Mouse (Mus musculus) MEL (cell line): ENCODE results near the gene Slc6a16. TPM values are rescaled to one million over a fixed set of nuclear protein-coding genes. Genes with fewer than 3 reads are reported as not detected.

Experiments used
- DNase-seq: peaks from one replicate; pipeline ENCODE4 v3.0.0; 2011; ENCODE audit warnings: low read depth, low spot score
- H3K27ac ChIP-seq: 2 replicates; pipeline ENCODE4 v1.5.1; 2012; ENCODE audit warnings: low read depth, mild to moderate bottlenecking, control low read depth, low read length, moderate library complexity; ENCODE audit not compliant: control insufficient read depth
- H3K27me3 ChIP-seq, 2 experiments: fragments of 150-350 bp in 1 of 2; sonication (generic) in 1 of 2; 2 replicates each; pipeline ENCODE4 v1.6.1; 2012; ENCODE audit warnings: low read length in 2 of 2, mild to moderate bottlenecking in 2 of 2, improper control_type of control experiment in 1 of 2, moderate library complexity in 1 of 2; ENCODE audit not compliant: insufficient read depth in 2 of 2, control insufficient read depth in 1 of 2
- H3K36me3 ChIP-seq, 2 experiments: 2 replicates each; pipeline ENCODE4 v1.6.1; 2012 to 2014; ENCODE audit warnings: low read length in 2 of 2, improper control_type of control experiment in 1 of 2, inconsistent platforms in 1 of 2, mild to moderate bottlenecking in 1 of 2; ENCODE audit not compliant: insufficient read depth in 2 of 2, control insufficient read depth in 1 of 2
- H3K4me1 ChIP-seq, 2 experiments: fragments of 150-350 bp in 1 of 2; sonication (generic) in 1 of 2; 2 replicates each; pipeline ENCODE4 v1.6.1; 2012; ENCODE audit warnings: low read length in 2 of 2, improper control_type of control experiment in 1 of 2, mild to moderate bottlenecking in 1 of 2; ENCODE audit not compliant: insufficient read depth in 2 of 2, control insufficient read depth in 1 of 2
- H3K4me3 ChIP-seq, 2 experiments: fragments of 150-350 bp in 1 of 2; sonication (generic) in 1 of 2; 2 replicates each; pipeline ENCODE4 v1.5.1; 2012; ENCODE audit warnings: low read depth in 2 of 2, low read length in 2 of 2, mild to moderate bottlenecking in 2 of 2, moderate library complexity in 2 of 2, control low read depth in 1 of 2, improper control_type of control experiment in 1 of 2; ENCODE audit not compliant: control insufficient read depth in 1 of 2, insufficient read depth in 1 of 2
- H3K79me2 ChIP-seq: 2 replicates; pipeline ENCODE4 v1.6.1; 2012; ENCODE audit warnings: mild to moderate bottlenecking, low read length, moderate library complexity; ENCODE audit not compliant: control insufficient read depth, poor library complexity, insufficient read depth
- H3K9ac ChIP-seq: 2 replicates; pipeline ENCODE4 v1.6.1; 2012; ENCODE audit warnings: low read depth, mild to moderate bottlenecking, control low read depth, low read length, moderate library complexity; ENCODE audit not compliant: control insufficient read depth, poor library complexity, severe bottlenecking
- H3K9me3 ChIP-seq: fragments of 150-350 bp; sonication (generic); replicated peaks from 2 replicates; pipeline ENCODE4 v1.6.1; 2012; ENCODE audit warnings: mild to moderate bottlenecking, low read length, improper control_type of control experiment, moderate library complexity; ENCODE audit not compliant: insufficient read depth
- CHD2 ChIP-seq: IDR thresholded peaks from 2 replicates; pipeline ENCODE4 v1.6.1; 2011; ENCODE audit warnings: low read length, improper control_type of control experiment
- CTCF ChIP-seq, 3 experiments: IDR thresholded peaks in 2 of 3; conservative IDR thresholded peaks in 1 of 3; 2 replicates each; pipeline ENCODE4 v1.5.1; 2011 to 2012; ENCODE audit warnings: low read length in 3 of 3, low read depth in 2 of 3, mild to moderate bottlenecking in 2 of 3, improper control_type of control experiment in 1 of 3, inconsistent platforms in 1 of 3, mixed read lengths in 1 of 3, moderate library complexity in 1 of 3; ENCODE audit not compliant: control insufficient read depth in 1 of 3, insufficient read depth in 1 of 3, poor library complexity in 1 of 3, severe bottlenecking in 1 of 3
- E2F4 ChIP-seq: IDR thresholded peaks from 2 replicates; pipeline ENCODE4 v1.6.1; 2011; ENCODE audit warnings: low read depth, low read length, improper control_type of control experiment, borderline replicate concordance
- ELF1 ChIP-seq: IDR thresholded peaks from 2 replicates; pipeline ENCODE4 v1.6.1; 2014; ENCODE audit warnings: low read depth, mild to moderate bottlenecking, inconsistent platforms, low read length, improper control_type of control experiment, moderate library complexity
- GABPA ChIP-seq: IDR thresholded peaks from 2 replicates; pipeline ENCODE4 v1.6.1; 2012; ENCODE audit warnings: low read depth, mild to moderate bottlenecking, inconsistent platforms, low read length, improper control_type of control experiment, moderate library complexity
- MAZ ChIP-seq: IDR thresholded peaks from 2 replicates; pipeline ENCODE4 v1.6.1; 2012; ENCODE audit warnings: low read depth, mild to moderate bottlenecking, inconsistent platforms, low read length, improper control_type of control experiment
- TAL1 ChIP-seq: IDR thresholded peaks from 2 replicates; pipeline ENCODE4 v1.6.1; 2012; ENCODE audit warnings: mild to moderate bottlenecking, inconsistent platforms, low read length, moderate library complexity, mixed read lengths
- TCF12 ChIP-seq: IDR thresholded peaks from 2 replicates; pipeline ENCODE4 v1.6.1; 2014; ENCODE audit warnings: low read depth, mild to moderate bottlenecking, inconsistent platforms, low read length, improper control_type of control experiment, moderate library complexity
- ZNF384 ChIP-seq: IDR thresholded peaks from 2 replicates; pipeline ENCODE4 v1.6.1; 2012; ENCODE audit warnings: low read depth, mild to moderate bottlenecking, inconsistent platforms, low read length, improper control_type of control experiment
- polyA plus RNA-seq, 2 experiments: library from polyadenylated mRNA; stranded (reverse) in 1 of 2; unstranded in 1 of 2; fragments of >175 nt in 1 of 2; fragments of >200 nt in 1 of 2; gene quantifications; 2 replicates each; pipeline versions ENCODE4 v1.2.1 to v1.2.4; 2012; ENCODE audit warnings: low replicate concordance in 2 of 2, low read depth in 1 of 2; ENCODE audit not compliant: insufficient read length in 2 of 2, insufficient read depth in 1 of 2, missing spikeins in 1 of 2
- total RNA-seq: library from RNA; depleted of rRNA; stranded (reverse); fragments of 300-350 nt; gene quantifications from 2 replicates; pipeline ENCODE4 v1.2.3, GENCODE M21; 2012

Slc6a16 gene
- total and polyA plus RNA-seq, 3 experiments: not detected

- peak overlapping the region; percentile 69 to 92 for H3K4me3 ChIP-seq
- peaks cover 0 to 14% of the 10 kb centered on the region in 2 experiments; a peak in 2 of 4 replicates for H3K36me3 ChIP-seq
- H3K9me3 ChIP-seq: no peaks in the 10 kb centered on the region
- H3K4me1 ChIP-seq: peaks cover 10 to 31% of the 10 kb centered on the region in 2 experiments
- H3K27me3 ChIP-seq: no peaks in the 10 kb centered on the region
- no peaks in the 10 kb centered on the region for H3K79me2 ChIP-seq
- no peak overlapping the region for H3K9ac ChIP-seq
- TF ChIP-seq CTCF (IDR thresholded peaks at IDR 0.05 in 2 of 3, conservative IDR thresholded peaks at IDR 0.05 in 1 of 3; ENCODE audit: control insufficient read depth in 1 of 3, insufficient read depth in 1 of 3, low read depth in 2 of 3, low read length in 3 of 3, poor library complexity in 1 of 3, severe bottlenecking in 1 of 3) (no peak), ZNF384 (peak; percentile 18; the same call in 1 of the 2 replicates)
- H3K27ac ChIP-seq: no peak overlapping the region
- no peak for DNase-seq
Observed at GRCm38 (mm10) chr7:45212356-45212755, 28.5 kb upstream of the Slc6a16 start.

- H3K9ac ChIP-seq: no peak overlapping the region
- H3K27me3 ChIP-seq: no peaks in the 10 kb centered on the region
- TF ChIP-seq TAL1 (no peak), ZNF384 (peak; percentile 45)
- peaks cover 10 to 31% of the 10 kb centered on the region in 2 experiments for H3K4me1 ChIP-seq
- no peak overlapping the region for H3K27ac ChIP-seq
- no peaks in the 10 kb centered on the region for H3K9me3 ChIP-seq
- DNase-seq: no peak
- H3K4me3 ChIP-seq: no peak overlapping the region
- H3K36me3 ChIP-seq: peaks cover 0 to 14% of the 10 kb centered on the region in 2 experiments; a peak in 2 of 4 replicates
- H3K79me2 ChIP-seq: no peaks in the 10 kb centered on the region
Observed at GRCm38 (mm10) chr7:45213708-45214107, 27.2 kb upstream of the Slc6a16 start.

- Histone ChIP-seq H3K36me3 (peaks cover 0 to 11% of the 10 kb centered on the region in 2 experiments; a peak in 2 of 4 replicates), H3K4me1 (peaks cover 10 to 26% of the 10 kb centered on the region in 2 experiments)
- no peak for TF ChIP-seq GABPA
- no peak for TF ChIP-seq E2F4
- no peak for TF ChIP-seq TCF12
- TF ChIP-seq ELF1: no peak
- no peak for TF ChIP-seq MAZ
- TF ChIP-seq CHD2: no peak
- TF ChIP-seq, all 39 proteins: peak for 0
- H3K9ac ChIP-seq: no peak within 1 kb of the TSS
- H3K27me3 ChIP-seq: no peaks in the 10 kb centered on the region
- no peaks in the 10 kb centered on the region for H3K79me2 ChIP-seq
- no peak within 1 kb of the TSS for H3K4me3 ChIP-seq
- no peak for DNase-seq
- no peak within 1 kb of the TSS for H3K27ac ChIP-seq
- no peaks in the 10 kb centered on the region for H3K9me3 ChIP-seq
Observed at GRCm38 (mm10) chr7:45215673-45216441, 25.0 kb upstream of the Slc6a16 start, which contains the start of gene Tead2. Tead2 (plus strand) TSS chr7:45215753.
